Mouse (Mus musculus): ENCODE results near the gene F2rl3.

- TF ChIP-seq EP300 (IDR thresholded peaks at IDR 0.05; ENCODE audit: insufficient read depth, low read depth, low read length) (no peak), CTCF (IDR thresholded peaks at IDR 0.05) (no peak)
Measured at GRCm38 (mm10) chr8:72749846-72750245, 11.8 kb upstream of the F2rl3 start.

All from heart, adult 2 months (tissue).